Mouse (Mus musculus): Measurements from ENCODE around the gene Lama5. TPM values are rescaled to one million over a fixed set of nuclear protein-coding genes. Genes with fewer than 3 reads are reported as not detected.
A peak's percentile ranks its signal among the peaks of the same experiment; 100 is the strongest.
"Not testable (repeated sequence)": the region's sequence is repeated elsewhere in the genome, so short reads cannot be mapped to it uniquely, and the experiment has no call there.

The Lama5 gene
- polyA plus RNA-seq, 1 experiment from 2014 or later, result 54.1 TPM

GRCm38 (mm10) chr2:180174121-180174520, 51.5 kb downstream of the Lama5 start:
- no peak overlapping the region for H3K4me3 ChIP-seq (ENCODE audit: low read length)
- H3K4me2 ChIP-seq (replicated peaks; ENCODE audit: low read depth, low read length), result no peak overlapping the region
- H3K4me1 ChIP-seq (ENCODE audit: control insufficient read depth, insufficient read depth, low read length), result peaks cover 18% of the 10 kb centered on the region
- no peak for ATAC-seq (ENCODE audit: low FRiP score, low TSS enrichment)
- no peak overlapping the region for H3K9ac ChIP-seq (ENCODE audit: low read depth, low read length)
- H3K27ac ChIP-seq (ENCODE audit: low read depth, low read length), result no peak overlapping the region
- WGBS, result 100% methylated on average over 5 of the region's 5 CpGs
- no peaks in the 10 kb centered on the region for H3K27me3 ChIP-seq (ENCODE audit: control insufficient read depth, insufficient read depth, low read length)
- H3K36me3 ChIP-seq (ENCODE audit: control insufficient read depth, insufficient read depth, low read length), result peaks cover 59% of the 10 kb centered on the region
- no peaks in the 10 kb centered on the region for H3K9me3 ChIP-seq (ENCODE audit: control insufficient read depth, low read length)

GRCm38 (mm10) chr2:180173711-180174110, 51.9 kb downstream of the Lama5 start:
- not testable (repeated sequence) for H3K4me2 ChIP-seq (replicated peaks; ENCODE audit: low read depth, low read length); H3K27ac ChIP-seq (ENCODE audit: low read depth, low read length); H3K9ac ChIP-seq (ENCODE audit: low read depth, low read length); H3K9me3 ChIP-seq (ENCODE audit: control insufficient read depth, low read length); H3K4me3 ChIP-seq (ENCODE audit: low read length); H3K27me3 ChIP-seq (ENCODE audit: control insufficient read depth, insufficient read depth, low read length); ATAC-seq (ENCODE audit: low FRiP score, low TSS enrichment)
- 79% methylated on average over 8 of the region's 8 CpGs for WGBS
- Histone ChIP-seq H3K36me3 (ENCODE audit: control insufficient read depth, insufficient read depth, low read length) (peaks cover 55% of the 10 kb centered on the region), H3K4me1 (ENCODE audit: control insufficient read depth, insufficient read depth, low read length) (peaks cover 18% of the 10 kb centered on the region)

GRCm38 (mm10) chr2:180173163-180173562, 52.5 kb downstream of the Lama5 start:
- no peaks in the 10 kb centered on the region for H3K9me3 ChIP-seq (ENCODE audit: control insufficient read depth, low read length)
- WGBS, result 81% methylated on average over 4 of the region's 4 CpGs
- H3K9ac ChIP-seq (ENCODE audit: low read depth, low read length), result 0 out of 2 replicates have a peak overlapping the region, but pooled peaks have one; percentile 80
- H3K4me2 ChIP-seq (replicated peaks; ENCODE audit: low read depth, low read length), result peak overlapping the region; percentile 90
- ATAC-seq (ENCODE audit: low FRiP score, low TSS enrichment), result no peak
- peaks cover 50% of the 10 kb centered on the region for H3K36me3 ChIP-seq (ENCODE audit: control insufficient read depth, insufficient read depth, low read length)
- H3K4me3 ChIP-seq (ENCODE audit: low read length), result peak overlapping the region; percentile 62; the same call in 1 of the 2 replicates
- H3K4me1 ChIP-seq (ENCODE audit: control insufficient read depth, insufficient read depth, low read length), result peaks cover 18% of the 10 kb centered on the region
- no peaks in the 10 kb centered on the region for H3K27me3 ChIP-seq (ENCODE audit: control insufficient read depth, insufficient read depth, low read length)
- H3K27ac ChIP-seq (ENCODE audit: low read depth, low read length), result no peak overlapping the region

GRCm38 (mm10) chr2:180172152-180172551, 53.5 kb downstream of the Lama5 start:
- Histone ChIP-seq H3K9ac (ENCODE audit: low read depth, low read length) (peak overlapping the region; percentile 80), H3K27ac (ENCODE audit: low read depth, low read length) (no peak overlapping the region), H3K4me3 (ENCODE audit: low read length) (peak overlapping the region; percentile 62), H3K4me1 (ENCODE audit: control insufficient read depth, insufficient read depth, low read length) (peaks cover 18% of the 10 kb centered on the region), H3K36me3 (ENCODE audit: control insufficient read depth, insufficient read depth, low read length) (peaks cover 40% of the 10 kb centered on the region), H3K4me2 (replicated peaks; ENCODE audit: low read depth, low read length) (peak overlapping the region; percentile 90), H3K27me3 (ENCODE audit: control insufficient read depth, insufficient read depth, low read length) (no peaks in the 10 kb centered on the region), H3K9me3 (ENCODE audit: control insufficient read depth, low read length) (no peaks in the 10 kb centered on the region)
- 8% methylated on average over 7 of the region's 9 CpGs for WGBS
- ATAC-seq (ENCODE audit: low FRiP score, low TSS enrichment), result no peak

GRCm38 (mm10) chr2:180171522-180172070, 54.1 kb downstream of the Lama5 start:
- ATAC-seq (ENCODE audit: low FRiP score, low TSS enrichment), result peak; percentile 70
- Histone ChIP-seq H3K9ac (ENCODE audit: low read depth, low read length) (peak overlapping the region; percentile 80), H3K4me3 (ENCODE audit: low read length) (peak overlapping the region; percentile 62), H3K4me2 (replicated peaks; ENCODE audit: low read depth, low read length) (peak overlapping the region; percentile 90), H3K9me3 (ENCODE audit: control insufficient read depth, low read length) (no peaks in the 10 kb centered on the region), H3K27ac (ENCODE audit: low read depth, low read length) (peak overlapping the region; percentile 74), H3K27me3 (ENCODE audit: control insufficient read depth, insufficient read depth, low read length) (no peaks in the 10 kb centered on the region), H3K4me1 (ENCODE audit: control insufficient read depth, insufficient read depth, low read length) (peaks cover 18% of the 10 kb centered on the region), H3K36me3 (ENCODE audit: control insufficient read depth, insufficient read depth, low read length) (peaks cover 34% of the 10 kb centered on the region)
- 0% methylated on average over 51 of the region's 80 CpGs for WGBS

GRCm38 (mm10) chr2:180170806-180171521, 54.7 kb downstream of the Lama5 start, which contains the start of gene Adrm1:
Gene Adrm1 (plus strand): TSS chr2:180171485.
- 4% methylated on average over 35 of the region's 41 CpGs for WGBS
- H3K9ac ChIP-seq (ENCODE audit: low read depth, low read length), result peak within 1 kb of the TSS; percentile 80
- peak; percentile 99 for ATAC-seq (ENCODE audit: low FRiP score, low TSS enrichment)

GRCm38 (mm10) chr2:180170151-180170805, 55.4 kb downstream of the Lama5 start:
- Histone ChIP-seq H3K4me3 (ENCODE audit: low read length) (0 out of 2 replicates have a peak overlapping the region, but pooled peaks have one; percentile 62), H3K27me3 (ENCODE audit: control insufficient read depth, insufficient read depth, low read length) (no peaks in the 10 kb centered on the region), H3K4me1 (ENCODE audit: control insufficient read depth, insufficient read depth, low read length) (peaks cover 18% of the 10 kb centered on the region), H3K9ac (ENCODE audit: low read depth, low read length) (no peak overlapping the region), H3K4me2 (replicated peaks; ENCODE audit: low read depth, low read length) (peak overlapping the region; percentile 55), H3K9me3 (ENCODE audit: control insufficient read depth, low read length) (no peaks in the 10 kb centered on the region), H3K27ac (ENCODE audit: low read depth, low read length) (no peak overlapping the region), H3K36me3 (ENCODE audit: control insufficient read depth, insufficient read depth, low read length) (peaks cover 23% of the 10 kb centered on the region)
- ATAC-seq (ENCODE audit: low FRiP score, low TSS enrichment), result no peak
- 89% methylated on average over 11 of the region's 11 CpGs for WGBS

More at GRCm38 (mm10) chr2:180170806-180171521, 54.7 kb downstream of the Lama5 start, which contains the start of gene Adrm1:
- H3K4me1 ChIP-seq (ENCODE audit: control insufficient read depth, insufficient read depth, low read length), result peaks cover 18% of the 10 kb centered on the region
- no peaks in the 10 kb centered on the region for H3K9me3 ChIP-seq (ENCODE audit: control insufficient read depth, low read length)
- H3K36me3 ChIP-seq (ENCODE audit: control insufficient read depth, insufficient read depth, low read length), result peaks cover 29% of the 10 kb centered on the region
- peak within 1 kb of the TSS; percentile 90 for H3K4me2 ChIP-seq (replicated peaks; ENCODE audit: low read depth, low read length)
- H3K4me3 ChIP-seq (ENCODE audit: low read length), result peak within 1 kb of the TSS; percentile 62
- H3K27me3 ChIP-seq (ENCODE audit: control insufficient read depth, insufficient read depth, low read length), result no peaks in the 10 kb centered on the region
- peak within 1 kb of the TSS; percentile 74 for H3K27ac ChIP-seq (ENCODE audit: low read depth, low read length)

- no peaks in the 10 kb centered on the region for H3K9me3 ChIP-seq (ENCODE audit: control insufficient read depth, low read length)
- 86% methylated on average over 2 of the region's 2 CpGs for WGBS
- H3K4me2 ChIP-seq (replicated peaks; ENCODE audit: low read depth, low read length), result no peak overlapping the region
- no peak overlapping the region for H3K4me3 ChIP-seq (ENCODE audit: low read length)
- H3K27me3 ChIP-seq (ENCODE audit: control insufficient read depth, insufficient read depth, low read length), result no peaks in the 10 kb centered on the region
- ATAC-seq (ENCODE audit: low FRiP score, low TSS enrichment), result no peak
- no peak overlapping the region for H3K27ac ChIP-seq (ENCODE audit: low read depth, low read length)
- H3K9ac ChIP-seq (ENCODE audit: low read depth, low read length), result no peak overlapping the region
- 0 out of 2 replicates have a peak, but pooled peaks cover 4% of the 10 kb centered on the region for H3K4me1 ChIP-seq (ENCODE audit: control insufficient read depth, insufficient read depth, low read length)
- H3K36me3 ChIP-seq (ENCODE audit: control insufficient read depth, insufficient read depth, low read length), result peaks cover 10% of the 10 kb centered on the region
Measured at GRCm38 (mm10) chr2:180166869-180167268, 58.8 kb downstream of the Lama5 start.

All from kidney, embryonic 14.5 days (tissue).